In the genomic region with DNA sequence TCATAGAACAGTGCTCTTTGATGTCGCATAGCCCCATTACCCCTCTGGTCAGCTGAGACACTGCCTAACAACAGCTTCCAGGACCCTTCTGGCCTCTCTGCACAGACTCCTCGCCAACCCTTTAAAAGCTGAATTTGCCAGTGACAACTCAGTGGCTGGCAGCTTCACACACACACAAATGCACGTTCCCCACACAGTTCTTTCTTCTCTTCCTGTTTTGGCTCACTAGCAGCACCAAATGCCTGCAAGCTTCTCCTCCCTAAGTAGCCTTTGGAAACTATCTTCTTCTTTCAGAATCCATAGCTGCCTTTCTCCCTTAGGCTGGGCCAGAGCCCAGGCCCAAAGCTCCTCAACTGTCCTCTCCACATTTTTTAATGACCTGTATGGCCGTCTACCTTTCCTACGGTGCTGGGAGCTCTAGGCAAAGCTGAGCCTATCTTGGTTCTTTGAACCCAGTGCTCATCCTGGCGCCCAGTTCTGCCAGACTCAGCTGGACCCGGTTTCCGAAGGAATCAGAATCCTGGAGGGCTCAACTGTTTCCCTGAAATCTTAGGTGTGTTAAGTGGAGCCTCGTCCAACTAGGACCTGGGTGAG, we compare ENCODE assay signal across 8 mouse cellular contexts. TPM values are rescaled to one million over a fixed set of nuclear protein-coding genes. Genes with fewer than 3 reads are reported as not detected.
A peak's percentile ranks its signal among the peaks of the same experiment; 100 is the strongest.
DNase-seq lines count a peak whose midpoint lies in the region; ATAC-seq and TF ChIP-seq lines count a peak whose summit lies in the region.

No protein-coding gene starts in this region.

- 0 out of 2 replicates have a peak overlapping the region, but pooled peaks have one; percentile 40 for H3K4me3 ChIP-seq in lung, postnatal 0 days (ENCODE audit: low read depth, low read length)
- peak overlapping the region; percentile 81 for H3K4me3 ChIP-seq in hindbrain, postnatal 0 days (ENCODE audit: low read length)
- H3K4me3 ChIP-seq in stomach, embryonic 15.5 days (replicated peaks): peak overlapping the region; percentile 51; the same call in 1 of the 2 replicates

- ATAC-seq in lung, postnatal 0 days: no peak
- ATAC-seq in hindbrain, postnatal 0 days: no peak
- ATAC-seq in stomach, embryonic 15.5 days (ENCODE audit: insufficient read depth, low FRiP score, low read depth): no peak
- no peak for ATAC-seq in cerebellum, adult (ENCODE audit: insufficient number of reproducible peaks, low FRiP score, low TSS enrichment)

- no peaks in the 10 kb centered on the region for H3K4me1 ChIP-seq in lung, postnatal 0 days (ENCODE audit: insufficient read depth, low read depth, low read length)
- no peaks in the 10 kb centered on the region; the same call in 1 of the 2 replicates for H3K4me1 ChIP-seq in hindbrain, postnatal 0 days (ENCODE audit: insufficient read depth, low read length)
- H3K4me1 ChIP-seq in stomach, embryonic 15.5 days: peaks cover 23% of the 10 kb centered on the region

- no peaks in the 10 kb centered on the region for H3K36me3 ChIP-seq in lung, postnatal 0 days (ENCODE audit: insufficient read depth, low read length)
- no peaks in the 10 kb centered on the region for H3K36me3 ChIP-seq in hindbrain, postnatal 0 days (ENCODE audit: insufficient read depth, low read length)
- H3K36me3 ChIP-seq in stomach, embryonic 15.5 days: no peaks in the 10 kb centered on the region

- DNase-seq in cerebellum, postnatal 4 days (ENCODE audit: low spot score in 2 of 2): peak; percentile 3 to 17
- no peak for DNase-seq in cerebellum, adult 8-10 months
- no peak for DNase-seq in lung, postnatal 0 days (ENCODE audit: low spot score)
- no peak for DNase-seq in lung, postnatal 36 days
- DNase-seq in hindbrain, postnatal 0 days (ENCODE audit: low spot score): peak; percentile 28
- DNase-seq in right cerebral cortex, adult 2 months (ENCODE audit: low spot score in 2 of 2): no peak

- no peak overlapping the region for H3K27ac ChIP-seq in lung, postnatal 0 days (ENCODE audit: low read length)
- peak overlapping the region; percentile 80 for H3K27ac ChIP-seq in hindbrain, postnatal 0 days
- no peak overlapping the region for H3K27ac ChIP-seq in stomach, embryonic 15.5 days

- no peak overlapping the region for H3K9ac ChIP-seq in lung, postnatal 0 days (replicated peaks; ENCODE audit: low read depth)
- peak overlapping the region; percentile 76 for H3K9ac ChIP-seq in hindbrain, postnatal 0 days (replicated peaks; ENCODE audit: low read length)
- no peak overlapping the region for H3K9ac ChIP-seq in stomach, embryonic 15.5 days

- H3K27me3 ChIP-seq in lung, postnatal 0 days (replicated peaks; ENCODE audit: insufficient read depth, low read length): peaks cover 70% of the 10 kb centered on the region
- peaks cover 10% of the 10 kb centered on the region for H3K27me3 ChIP-seq in hindbrain, postnatal 0 days (ENCODE audit: insufficient read depth, low read length)
- H3K27me3 ChIP-seq in stomach, embryonic 15.5 days (replicated peaks): peaks cover 82% of the 10 kb centered on the region

- no peak for TF ChIP-seq EP300 in lung, postnatal 0 days (IDR thresholded peaks at IDR 0.05)

- no peak for TF ChIP-seq CTCF in lung, postnatal 0 days (IDR thresholded peaks at IDR 0.05)
- TF ChIP-seq CTCF in hindbrain, postnatal 0 days (IDR thresholded peaks at IDR 0.05; ENCODE audit: low read depth): no peak

- no peaks in the 10 kb centered on the region for H3K9me3 ChIP-seq in lung, postnatal 0 days (ENCODE audit: low read length)
- no peaks in the 10 kb centered on the region for H3K9me3 ChIP-seq in hindbrain, postnatal 0 days (ENCODE audit: low read length)
- no peaks in the 10 kb centered on the region for H3K9me3 ChIP-seq in stomach, embryonic 15.5 days

- H3K4me2 ChIP-seq in lung, postnatal 0 days (replicated peaks; ENCODE audit: low read depth, low read length): no peak overlapping the region
- H3K4me2 ChIP-seq in hindbrain, postnatal 0 days (ENCODE audit: low read depth, low read length): peak overlapping the region; percentile 77
- peak overlapping the region; percentile 88 for H3K4me2 ChIP-seq in stomach, embryonic 15.5 days

- 7% methylated on average over 9 of the region's 9 CpGs for WGBS in lung, postnatal 0 days
- WGBS in hindbrain, postnatal 0 days: 7% methylated on average over 9 of the region's 9 CpGs
- 6% methylated on average over 9 of the region's 9 CpGs for WGBS in stomach, embryonic 15.5 days

RNA-seq across cellular contexts. Expression of gene Grid1, which starts 1.4 kb away (rescaled TPM):
- polyA plus RNA-seq in lung, postnatal 0 days (2015; fragmentation: Nextera tagmentation; extraction: Ambion mirVana): 0.02 and 0.29 TPM in 2 replicates
- total RNA-seq in hindbrain, postnatal 0 days (2014; rRNA removed): 33.7 and 36.7 TPM in 2 replicates
- 8.1 and 8.6 TPM in 2 replicates for polyA plus RNA-seq in hindbrain, postnatal 0 days (2015; fragmentation: Nextera tagmentation; extraction: Ambion mirVana)
- 0.76 and 1.4 TPM in 2 replicates for polyA plus RNA-seq in stomach, embryonic 15.5 days (2015; fragmentation: Nextera tagmentation; extraction: Ambion mirVana)

Comparison
In these comparisons a context has a peak if more than half of its experiments do, and no peak if none do; other contexts are left out.
1. DNase-seq: peak in cerebellum, postnatal 4 days (2 of 2) and hindbrain, postnatal 0 days (single experiment); none in cerebellum, adult 8-10 months (single experiment), lung, postnatal 0 days (single experiment), lung, postnatal 36 days (single experiment) and right cerebral cortex, adult 2 months (0 of 2).
2. Peak in every context shown above with its lines, with median percentiles within 50 percentile points of each other: H3K4me3 ChIP-seq.